Mouse (Mus musculus) embryonic facial prominence, embryonic 12.5 days (tissue): ENCODE results near the gene Tmem80. TPM values are rescaled to one million over a fixed set of nuclear protein-coding genes. Genes with fewer than 3 reads are reported as not detected.

Experiments used
- polyA plus RNA-seq: library from polyadenylated mRNA; unstranded; fragments of >200 nt; fragmentation: Nextera tagmentation; extraction: Ambion mirVana; gene quantifications from 2 replicates; pipeline ENCODE4 v1.2.1, GENCODE M21; 2016

The Tmem80 gene
- polyA plus RNA-seq, 1 experiment from 2014 or later = 56.7 TPM

Other genes with a start within 250 kb of the Tmem80 start
- 13.3 and 16.2 TPM in 2 replicates for gene Pkp3, start 249.5 kb upstream of the Tmem80 start, polyA plus RNA-seq
- gene Sigirr, start 227.2 kb upstream of the Tmem80 start, polyA plus RNA-seq = 1.9 and 3.0 TPM in 2 replicates
- 2.2 and 2.5 TPM in 2 replicates for gene Ano9, start 209.9 kb upstream of the Tmem80 start, polyA plus RNA-seq
- gene Ptdss2, start 205.4 kb upstream of the Tmem80 start, polyA plus RNA-seq = 82.2 and 84.7 TPM in 2 replicates
- gene Rnh1, start 154.9 kb upstream of the Tmem80 start, polyA plus RNA-seq = 87.9 and 88.1 TPM in 2 replicates
- gene Hras, start 133.7 kb upstream of the Tmem80 start, polyA plus RNA-seq = 91.0 and 111 TPM in 2 replicates
- gene Lrrc56, start 133.6 kb upstream of the Tmem80 start, polyA plus RNA-seq = 12.1 and 13.4 TPM in 2 replicates
- gene Lmntd2, start 113.7 kb upstream of the Tmem80 start, polyA plus RNA-seq = 3.9 TPM in 2 replicates
- 38.6 and 42.3 TPM in 2 replicates for gene Rassf7, start 111.9 kb upstream of the Tmem80 start, polyA plus RNA-seq
- 87.1 and 99.9 TPM in 2 replicates for gene Phrf1, start 99.0 kb upstream of the Tmem80 start, polyA plus RNA-seq
- gene Irf7, start 61.3 kb upstream of the Tmem80 start, polyA plus RNA-seq = 0.99 and 1.1 TPM in 2 replicates
- gene Cdhr5, start 51.0 kb upstream of the Tmem80 start, polyA plus RNA-seq = not detected in 2 replicates
- gene Sct, start 48.6 kb upstream of the Tmem80 start, polyA plus RNA-seq = 4.0 and 5.0 TPM in 2 replicates
- 1.7 and 2.3 TPM in 2 replicates for gene Drd4, start 35.7 kb upstream of the Tmem80 start, polyA plus RNA-seq
- 75.4 and 83.4 TPM in 2 replicates for gene Deaf1, start within 50 bp of the Tmem80 start, polyA plus RNA-seq
- 5.6 and 5.7 TPM in 2 replicates for gene Eps8l2, start 11.1 kb downstream of the Tmem80 start, polyA plus RNA-seq
- 303 and 306 TPM in 2 replicates for gene Taldo1, start 64.5 kb downstream of the Tmem80 start, polyA plus RNA-seq
- 62.2 and 68.5 TPM in 2 replicates for gene Gatd1, start 86.4 kb downstream of the Tmem80 start, polyA plus RNA-seq
- 7.4 and 10.4 TPM in 2 replicates for gene Cend1, start 101.8 kb downstream of the Tmem80 start, polyA plus RNA-seq
- 39.2 and 41.9 TPM in 2 replicates for gene Slc25a22, start 110.2 kb downstream of the Tmem80 start, polyA plus RNA-seq
- 14.9 and 15.0 TPM in 2 replicates for gene Pidd1, start 116.3 kb downstream of the Tmem80 start, polyA plus RNA-seq
- gene Rplp2, start 119.6 kb downstream of the Tmem80 start, polyA plus RNA-seq = 1,180 and 1,203 TPM in 2 replicates
- 13.9 and 14.6 TPM in 2 replicates for gene Pnpla2, start 127.5 kb downstream of the Tmem80 start, polyA plus RNA-seq
- gene Cracr2b, start 133.4 kb downstream of the Tmem80 start, polyA plus RNA-seq = 12.8 and 13.3 TPM in 2 replicates
- 17.0 and 19.6 TPM in 2 replicates for gene Cd151, start 139.7 kb downstream of the Tmem80 start, polyA plus RNA-seq
- gene Polr2l, start 147.4 kb downstream of the Tmem80 start, polyA plus RNA-seq = 66.2 and 68.9 TPM in 2 replicates
- 36.8 and 43.3 TPM in 2 replicates for gene Tspan4, start 147.5 kb downstream of the Tmem80 start, polyA plus RNA-seq
- 32.5 and 34.7 TPM in 2 replicates for gene Chid1, start 212.1 kb downstream of the Tmem80 start, polyA plus RNA-seq
- 99.2 and 102 TPM in 2 replicates for gene Ap2a2, start 234.4 kb downstream of the Tmem80 start, polyA plus RNA-seq